Mouse (Mus musculus) heart, postnatal 25 days (tissue): ENCODE measurements at regions not wholly inside any gene's neighbourhood (a gene's known extent, or its start where the extent isn't known, plus 50 kb on each side); places are given as distances from the start of the nearest gene placed in this dataset.

ENCODE experiments used
- DNase-seq: peaks from one replicate; pipeline ENCODE4 v3.0.0; 2022; ENCODE audit warnings: low spot score
- intact Hi-C: fragments of 180-260 bp; cut with DNase I; formaldehyde crosslinking; loops from one replicate; pipeline ENCODE4 v1.15.1; 2025

- intact Hi-C loops: no loop called here
- DNase-seq: no peak
Measured at GRCm38 (mm10) chr1:36016566-36016965, 51.6 kb upstream of the Hs6st1 start.

GRCm38 (mm10) chr1:36017061-36017461 lies 51.1 kb upstream of the Hs6st1 start:
- intact Hi-C loops: no loop called here
- no peak for DNase-seq

- intact Hi-C loops: no loop called here
- DNase-seq: no peak
Measured at GRCm38 (mm10) chr1:36017656-36018055, 50.5 kb upstream of the Hs6st1 start.
